Mouse (Mus musculus): ENCODE data around the gene Ryk. TPM values are rescaled to one million over a fixed set of nuclear protein-coding genes. Genes with fewer than 3 reads are reported as not detected.

Gene Ryk
- total RNA-seq, 2 experiments from 2014 or later, result 38.9 to 45.1 TPM

GRCm38 (mm10) chr9:102948706-102949105 is 114.0 kb downstream of the Ryk start:
- no peak for DNase-seq

GRCm38 (mm10) chr9:102951091-102951994 is 116.6 kb downstream of the Ryk start:
- DNase-seq, result no peak

- no peak for DNase-seq
These were observed 121.1 kb downstream of the Ryk start for GRCm38 (mm10) chr9:102955866-102956265.

Other genes starting within 250 kb of the Ryk start
- 100 to 1,000 TPM; 186 to 188 TPM for gene Anapc13, start 208.6 kb upstream of the Ryk start, total RNA-seq (2021)
- gene Cep63, start 208.4 kb upstream of the Ryk start, total RNA-seq (2021), result 10 to 100 TPM; 19.1 to 22.4 TPM
- gene Amotl2, start 118.2 kb upstream of the Ryk start, total RNA-seq (2021), result 10 to 100 TPM; 13.6 to 20.3 TPM
- gene Slco2a1, start 153.8 kb downstream of the Ryk start, total RNA-seq (2021), result under 1 TPM; 0.77 to 0.80 TPM

Measured in gastrocnemius, postnatal 25 days (tissue).